Mouse (Mus musculus): ENCODE measurements around the gene Gadd45gip1. TPM values are rescaled to one million over a fixed set of nuclear protein-coding genes. Genes with fewer than 3 reads are reported as not detected.

Gene Gadd45gip1
- 69.9 and 71.0 TPM in 2 replicates for polyA plus RNA-seq (2016; fragmentation: Nextera tagmentation; extraction: Ambion mirVana)

- H3K4me3 ChIP-seq, result peak within 1 kb of the TSS; percentile 97
- peaks cover 58% of the 10 kb centered on the region for H3K4me1 ChIP-seq
- H3K9ac ChIP-seq, result peak within 1 kb of the TSS; percentile 99
- peak within 1 kb of the TSS; percentile 96 for H3K27ac ChIP-seq
- H3K4me2 ChIP-seq, result peak within 1 kb of the TSS; percentile 79
- H3K36me3 ChIP-seq, result peaks cover 38% of the 10 kb centered on the region
- ATAC-seq, result peak; percentile 31; the same call in 1 of the 2 replicates
- 31% methylated on average over 11 of the region's 11 CpGs for WGBS (ENCODE audit: insufficient replicate concordance)
- H3K9me3 ChIP-seq (replicated peaks), result no peaks in the 10 kb centered on the region
- no peaks in the 10 kb centered on the region for H3K27me3 ChIP-seq (replicated peaks)
Measured at GRCm38 (mm10) chr8:84831490-84831889, at the start of gene Gadd45gip1. Gadd45gip1 (plus strand) TSS chr8:84831522.

DNA sequence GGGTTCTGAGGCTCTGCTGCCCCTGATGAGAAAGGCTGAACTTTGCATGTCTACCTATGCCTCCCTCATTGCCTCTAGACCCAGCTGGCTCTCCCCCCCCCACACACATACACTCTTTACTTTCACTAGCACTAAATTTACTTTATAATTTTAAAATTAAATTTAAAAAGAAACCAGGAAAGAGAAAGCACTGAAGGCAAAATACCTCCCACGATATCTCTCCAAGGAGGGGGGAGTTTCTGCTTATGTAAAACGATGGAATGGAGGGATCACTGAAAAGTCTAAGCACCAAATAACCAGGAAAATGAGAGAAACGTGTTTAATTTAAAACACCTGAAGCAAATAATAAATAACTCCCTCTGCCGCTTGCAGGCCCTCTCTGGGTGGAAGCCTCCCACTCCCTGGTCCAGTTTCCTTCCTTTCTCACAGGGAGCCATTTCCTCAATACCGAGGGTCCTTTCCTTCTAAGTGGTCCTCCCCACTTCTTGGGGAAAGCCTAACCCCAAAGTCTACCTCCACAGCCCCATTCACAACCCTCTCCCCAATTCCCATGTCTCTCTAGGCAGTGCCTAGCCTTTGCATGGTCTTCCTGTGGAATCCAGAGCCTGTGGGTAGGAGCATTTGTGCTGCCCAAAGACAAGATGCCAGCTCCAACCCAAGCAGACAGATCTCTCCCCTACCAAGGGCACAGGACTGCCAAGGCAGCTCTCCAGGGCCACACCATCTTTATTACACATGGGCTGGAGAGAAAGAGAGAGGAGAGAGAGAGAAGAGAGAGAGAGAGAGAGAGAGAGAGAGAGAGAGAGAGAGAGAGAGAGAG is 49.4 kb upstream of the Gadd45gip1 start:
- Histone ChIP-seq H3K27me3 (replicated peaks) (peaks cover 100% of the 10 kb centered on the region), H3K9me3 (replicated peaks) (no peaks in the 10 kb centered on the region), H3K36me3 (no peaks in the 10 kb centered on the region), H3K27ac (no peak overlapping the region), H3K4me3 (no peak overlapping the region), H3K4me2 (no peak overlapping the region), H3K4me1 (no peaks in the 10 kb centered on the region), H3K9ac (no peak overlapping the region)
- no peak for ATAC-seq
- 14% methylated on average over 5 of the region's 5 CpGs for WGBS (ENCODE audit: insufficient replicate concordance)

GRCm38 (mm10) chr8:84782680-84783079 is 48.6 kb upstream of the Gadd45gip1 start:
- no peak for ATAC-seq
- Histone ChIP-seq H3K4me2 (no peak overlapping the region), H3K36me3 (no peaks in the 10 kb centered on the region), H3K4me1 (no peaks in the 10 kb centered on the region), H3K9ac (no peak overlapping the region), H3K27me3 (replicated peaks) (peaks cover 100% of the 10 kb centered on the region), H3K27ac (no peak overlapping the region), H3K4me3 (no peak overlapping the region), H3K9me3 (replicated peaks) (no peaks in the 10 kb centered on the region)
- 5% methylated on average over 10 of the region's 10 CpGs for WGBS (ENCODE audit: insufficient replicate concordance)

DNA sequence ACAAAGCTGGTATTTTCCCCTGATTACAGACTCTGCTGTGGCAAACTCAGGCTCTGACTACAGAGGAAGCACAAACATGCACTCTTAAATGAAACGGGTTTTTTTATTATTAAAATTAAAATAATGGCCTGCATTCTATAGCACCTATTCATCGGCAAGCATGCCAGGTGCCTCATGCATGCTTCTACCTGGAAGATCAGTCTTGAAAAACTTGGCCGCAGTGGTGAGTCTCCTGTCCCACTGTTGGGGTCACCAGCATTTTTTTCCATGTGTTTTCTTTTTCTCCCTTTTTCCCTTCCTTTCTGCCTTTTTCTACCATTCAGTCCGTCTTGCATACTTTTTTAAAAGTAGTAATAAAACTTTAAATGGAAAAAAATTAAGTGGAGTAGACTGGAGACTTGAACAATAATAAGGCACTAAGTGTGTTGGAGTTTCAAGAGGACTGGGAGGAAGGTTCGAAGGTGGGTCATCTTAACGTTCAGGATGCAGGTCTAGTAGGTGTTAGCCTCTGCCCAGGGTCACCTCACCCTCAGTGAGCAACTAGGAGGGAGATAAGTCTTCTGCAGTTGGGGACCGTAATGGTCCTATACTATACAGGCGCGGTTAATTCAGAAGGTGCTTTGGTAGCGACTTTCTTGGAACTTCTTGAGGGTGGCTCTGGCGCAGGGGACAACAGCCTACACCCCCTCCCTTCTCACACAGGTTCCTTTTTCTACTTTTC is 48.0 kb upstream of the Gadd45gip1 start:
- no peak for ATAC-seq
- Histone ChIP-seq H3K4me2 (no peak overlapping the region), H3K27ac (no peak overlapping the region), H3K9ac (no peak overlapping the region), H3K36me3 (no peaks in the 10 kb centered on the region), H3K4me1 (no peaks in the 10 kb centered on the region), H3K4me3 (no peak overlapping the region), H3K27me3 (replicated peaks) (peaks cover 100% of the 10 kb centered on the region), H3K9me3 (replicated peaks) (no peaks in the 10 kb centered on the region)
- WGBS (ENCODE audit: insufficient replicate concordance), result 6% methylated on average over 11 of the region's 11 CpGs

DNA sequence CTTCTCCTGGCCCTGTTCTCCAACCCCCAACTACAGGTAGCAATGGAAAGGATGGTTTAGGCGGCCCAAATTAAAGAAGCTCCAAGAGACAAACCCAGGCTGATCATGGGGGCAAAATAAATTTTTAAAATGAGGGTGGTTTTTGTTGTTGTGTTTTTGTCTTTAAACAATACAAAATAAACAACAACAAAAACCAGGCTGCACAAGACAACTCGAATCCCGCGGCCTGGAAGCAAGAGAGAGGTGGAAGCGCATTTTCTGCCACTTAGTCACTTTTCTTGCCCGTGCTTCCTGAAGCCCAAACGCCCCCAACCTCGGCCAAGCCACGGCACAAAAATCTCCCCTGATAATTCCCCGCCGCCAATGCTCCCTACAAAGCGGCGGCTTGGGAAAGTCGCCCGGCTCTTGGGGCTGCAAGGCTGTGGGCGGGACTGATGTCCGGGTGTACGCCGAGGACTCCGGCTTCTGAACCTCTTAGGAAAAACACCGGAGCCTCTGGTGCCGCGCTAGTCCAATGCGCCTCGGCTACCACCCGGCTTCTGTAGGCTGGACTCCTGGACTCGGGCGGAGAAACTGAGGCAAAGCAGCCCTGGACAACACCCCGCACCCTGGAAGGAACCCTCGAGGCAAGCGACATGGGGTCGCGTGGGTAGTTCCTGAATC is 47.3 kb upstream of the Gadd45gip1 start:
- H3K9me3 ChIP-seq (replicated peaks), result no peaks in the 10 kb centered on the region
- no peaks in the 10 kb centered on the region for H3K4me1 ChIP-seq
- H3K4me3 ChIP-seq, result no peak overlapping the region
- H3K4me2 ChIP-seq, result no peak overlapping the region
- peaks cover 100% of the 10 kb centered on the region for H3K27me3 ChIP-seq (replicated peaks)
- no peak overlapping the region for H3K27ac ChIP-seq
- H3K9ac ChIP-seq, result no peak overlapping the region
- 3% methylated on average over 33 of the region's 33 CpGs for WGBS (ENCODE audit: insufficient replicate concordance)
- no peaks in the 10 kb centered on the region for H3K36me3 ChIP-seq
- ATAC-seq, result no peak

- H3K9me3 ChIP-seq (replicated peaks), result no peaks in the 10 kb centered on the region
- no peak for ATAC-seq
- H3K27me3 ChIP-seq (replicated peaks), result peaks cover 100% of the 10 kb centered on the region
- no peak overlapping the region for H3K27ac ChIP-seq
- H3K4me3 ChIP-seq, result no peak overlapping the region
- WGBS (ENCODE audit: insufficient replicate concordance), result 2% methylated on average over 48 of the region's 48 CpGs
- H3K4me2 ChIP-seq, result no peak overlapping the region
- H3K9ac ChIP-seq, result no peak overlapping the region
- H3K4me1 ChIP-seq, result no peaks in the 10 kb centered on the region
- H3K36me3 ChIP-seq, result no peaks in the 10 kb centered on the region
Measured at GRCm38 (mm10) chr8:84784681-84785505, 46.4 kb upstream of the Gadd45gip1 start.

DNA sequence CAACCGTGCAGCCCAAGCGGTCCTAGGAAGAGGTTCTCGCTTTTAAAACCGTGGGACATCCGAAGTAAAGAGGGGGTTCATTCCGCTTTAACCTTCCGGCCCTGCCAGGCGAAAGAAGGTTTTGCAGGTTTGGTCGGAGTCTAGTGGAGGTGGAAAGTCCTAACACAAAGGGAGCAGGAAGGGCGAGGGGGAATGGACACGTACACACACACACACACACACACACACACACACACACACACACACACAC is 45.9 kb upstream of the Gadd45gip1 start:
- H3K36me3 ChIP-seq, result no peaks in the 10 kb centered on the region

GRCm38 (mm10) chr8:84785756-84786677 is 45.3 kb upstream of the Gadd45gip1 start:
- H3K9me3 ChIP-seq (replicated peaks), result no peaks in the 10 kb centered on the region
- 4% methylated on average over 38 of the region's 38 CpGs for WGBS (ENCODE audit: insufficient replicate concordance)
- ATAC-seq, result no peak
- peaks cover 100% of the 10 kb centered on the region for H3K27me3 ChIP-seq (replicated peaks)
- H3K36me3 ChIP-seq, result no peaks in the 10 kb centered on the region
- 0 out of 2 replicates have a peak, but pooled peaks cover 2% of the 10 kb centered on the region for H3K4me1 ChIP-seq
- no peak overlapping the region for H3K4me2 ChIP-seq
- no peak overlapping the region for H3K4me3 ChIP-seq
- H3K9ac ChIP-seq, result no peak overlapping the region
- no peak overlapping the region for H3K27ac ChIP-seq

More for the DNA sequence above, 45.9 kb upstream of the Gadd45gip1 start:
- Histone ChIP-seq H3K9me3 (replicated peaks) (no peaks in the 10 kb centered on the region), H3K4me2 (no peak overlapping the region), H3K9ac (no peak overlapping the region), H3K4me1 (no peaks in the 10 kb centered on the region), H3K27me3 (replicated peaks) (peaks cover 100% of the 10 kb centered on the region), H3K4me3 (no peak overlapping the region), H3K27ac (no peak overlapping the region)
- ATAC-seq, result no peak
- WGBS (ENCODE audit: insufficient replicate concordance), result 6% methylated on average over 11 of the region's 11 CpGs

DNA sequence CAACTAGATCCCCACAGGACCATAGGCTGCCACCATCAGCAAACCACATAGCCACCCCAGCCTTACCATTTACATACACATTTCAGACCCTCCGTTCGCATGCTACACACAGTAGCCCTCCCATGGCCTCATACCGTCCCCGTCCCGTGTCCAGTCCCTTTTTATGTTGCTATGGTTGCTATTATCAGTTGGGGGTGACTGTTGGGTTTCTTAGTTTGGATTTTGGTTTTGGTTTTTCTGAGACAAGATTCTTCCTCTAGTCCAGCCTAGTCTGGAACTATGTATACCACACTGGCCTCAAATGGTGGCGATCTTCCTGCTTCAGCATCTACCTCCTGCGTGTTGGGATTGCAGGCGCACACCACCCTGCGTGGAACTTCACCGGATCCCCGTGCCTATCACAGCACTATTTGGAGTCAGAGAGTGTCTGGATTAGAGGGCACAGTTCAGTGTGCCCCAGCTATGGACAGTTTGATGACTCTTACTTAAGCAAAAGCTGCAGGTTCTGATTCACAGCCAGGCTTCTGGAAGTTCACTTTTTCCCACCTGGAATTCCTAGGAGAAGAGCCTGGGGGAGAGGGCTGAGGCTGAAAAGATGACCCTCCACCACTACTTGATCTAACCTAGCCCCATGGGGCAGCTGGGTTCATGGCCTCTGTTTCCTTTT is 44.4 kb upstream of the Gadd45gip1 start:
- WGBS (ENCODE audit: insufficient replicate concordance), result 4% methylated on average over 11 of the region's 11 CpGs

GRCm38 (mm10) chr8:84787523-84788302 is 43.6 kb upstream of the Gadd45gip1 start:
- Histone ChIP-seq H3K27ac (no peak overlapping the region), H3K4me3 (no peak overlapping the region), H3K4me2 (no peak overlapping the region), H3K4me1 (0 out of 2 replicates have a peak, but pooled peaks cover 2% of the 10 kb centered on the region), H3K9me3 (replicated peaks) (no peaks in the 10 kb centered on the region), H3K36me3 (no peaks in the 10 kb centered on the region), H3K9ac (no peak overlapping the region), H3K27me3 (replicated peaks) (peaks cover 99% of the 10 kb centered on the region)
- ATAC-seq, result no peak
- WGBS (ENCODE audit: insufficient replicate concordance), result 14% methylated on average over 14 of the region's 14 CpGs

More for the DNA sequence above, 44.4 kb upstream of the Gadd45gip1 start:
- Histone ChIP-seq H3K4me3 (no peak overlapping the region), H3K27me3 (replicated peaks) (peaks cover 99% of the 10 kb centered on the region), H3K9ac (no peak overlapping the region), H3K27ac (no peak overlapping the region), H3K9me3 (replicated peaks) (no peaks in the 10 kb centered on the region), H3K4me2 (no peak overlapping the region), H3K4me1 (0 out of 2 replicates have a peak, but pooled peaks cover 2% of the 10 kb centered on the region), H3K36me3 (no peaks in the 10 kb centered on the region)
- no peak for ATAC-seq

All from liver, embryonic 12.5 days (tissue).